Mouse (Mus musculus) 3134 (cell line): Measurements from ENCODE around the gene Gbp2.
"Not testable (repeated sequence)": the region's sequence is repeated elsewhere in the genome, so short reads cannot be mapped to it uniquely, and the experiment has no call there.

Source experiments
- DNase-seq: peaks from one replicate; pipeline ENCODE4 v3.0.0-alpha.2; 2011; ENCODE audit warnings: low spot score; ENCODE audit not compliant: insufficient read length; ENCODE audit errors: extremely low read depth

Gene Gbp2

GRCm38 (mm10) chr3:142620111-142620955, at the start of gene Gbp2:
Gene Gbp2, plus strand, starts transcription at chr3:142620602.
- peak; percentile 75 for DNase-seq

- no peak for DNase-seq
These were observed 49.7 kb upstream of the Gbp2 start for GRCm38 (mm10) chr3:142570738-142571137.

- DNase-seq: no peak
These were observed 43.3 kb upstream of the Gbp2 start for GRCm38 (mm10) chr3:142577108-142577507.

GRCm38 (mm10) chr3:142578342-142578741, 42.1 kb upstream of the Gbp2 start:
- DNase-seq: no peak

- DNase-seq: no peak
These were observed 37.3 kb upstream of the Gbp2 start for GRCm38 (mm10) chr3:142583067-142583466.

- DNase-seq: no peak
These were observed 33.0 kb upstream of the Gbp2 start for GRCm38 (mm10) chr3:142587386-142587785.

GRCm38 (mm10) chr3:142588888-142589287, 31.5 kb upstream of the Gbp2 start:
- no peak for DNase-seq

- DNase-seq: no peak
These were observed 29.9 kb upstream of the Gbp2 start for GRCm38 (mm10) chr3:142590431-142591067.

GRCm38 (mm10) chr3:142594547-142594946, 25.9 kb upstream of the Gbp2 start, which contains the start of gene Gbp2b:
Gene Gbp2b, plus strand, starts transcription at chr3:142594847.
- DNase-seq: no peak

GRCm38 (mm10) chr3:142597923-142598322, 22.5 kb upstream of the Gbp2 start:
- no peak for DNase-seq

GRCm38 (mm10) chr3:142601675-142602074, 18.7 kb upstream of the Gbp2 start:
- no peak for DNase-seq

GRCm38 (mm10) chr3:142618658-142619057, 1.7 kb upstream of the Gbp2 start:
- DNase-seq: no peak

GRCm38 (mm10) chr3:142619606-142620005, 796 bp upstream of the Gbp2 start:
- peak; percentile 23 for DNase-seq

GRCm38 (mm10) chr3:142620956-142621562, 657 bp downstream of the Gbp2 start:
- peak; percentile 44 for DNase-seq

- DNase-seq: no peak
These were observed 10.0 kb downstream of the Gbp2 start for GRCm38 (mm10) chr3:142630385-142630784.

- peak; percentile 12 for DNase-seq
These were observed 19.8 kb downstream of the Gbp2 start for GRCm38 (mm10) chr3:142640201-142640600.

GRCm38 (mm10) chr3:142645949-142646348, 25.5 kb downstream of the Gbp2 start:
- DNase-seq: peak; percentile 28

- not testable (repeated sequence) for DNase-seq
These were observed 27.4 kb downstream of the Gbp2 start for GRCm38 (mm10) chr3:142647836-142648235.

GRCm38 (mm10) chr3:142650205-142650604, 29.8 kb downstream of the Gbp2 start:
- DNase-seq: no peak

GRCm38 (mm10) chr3:142664723-142665122, 44.3 kb downstream of the Gbp2 start:
- no peak for DNase-seq

- no peak for DNase-seq
These were observed 54.2 kb downstream of the Gbp2 start for GRCm38 (mm10) chr3:142674607-142675006.
